Mouse (Mus musculus): ENCODE measurements around the gene Mrpl24. TPM values are rescaled to one million over a fixed set of nuclear protein-coding genes. Genes with fewer than 3 reads are reported as not detected.
A peak's percentile ranks its signal among the peaks of the same experiment; 100 is the strongest.
"Not testable (repeated sequence)": the region's sequence is repeated elsewhere in the genome, so short reads cannot be mapped to it uniquely, and the experiment has no call there.

Gene Mrpl24
- polyA plus RNA-seq, 1 experiment from 2014 or later = 80.6 TPM

GRCm38 (mm10) chr3:87893367-87893905 lies 25.9 kb upstream of the Mrpl24 start:
- ATAC-seq = no peak
- H3K4me1 ChIP-seq (ENCODE audit: control insufficient read depth, insufficient read depth, low read length) = no peaks in the 10 kb centered on the region
- H3K4me3 ChIP-seq (ENCODE audit: low read length) = no peak overlapping the region
- no peak overlapping the region for H3K4me2 ChIP-seq (ENCODE audit: low read depth, low read length)
- H3K9ac ChIP-seq (ENCODE audit: low read depth, low read length) = no peak overlapping the region
- H3K36me3 ChIP-seq (ENCODE audit: control insufficient read depth, insufficient read depth, low read length) = no peaks in the 10 kb centered on the region
- H3K9me3 ChIP-seq (ENCODE audit: control insufficient read depth, low read length) = no peaks in the 10 kb centered on the region
- 74% methylated on average over 3 of the region's 3 CpGs for WGBS
- no peaks in the 10 kb centered on the region for H3K27me3 ChIP-seq (replicated peaks; ENCODE audit: control insufficient read depth, insufficient read depth, low read length)
- no peak overlapping the region for H3K27ac ChIP-seq (ENCODE audit: low read length)

- no peaks in the 10 kb centered on the region for H3K4me1 ChIP-seq (ENCODE audit: control insufficient read depth, insufficient read depth, low read length)
- H3K4me2 ChIP-seq (ENCODE audit: low read depth, low read length) = no peak overlapping the region
- H3K9ac ChIP-seq (ENCODE audit: low read depth, low read length) = no peak overlapping the region
- no peak overlapping the region for H3K4me3 ChIP-seq (ENCODE audit: low read length)
- 66% methylated on average over 3 of the region's 3 CpGs for WGBS
- ATAC-seq = no peak
- H3K27ac ChIP-seq (ENCODE audit: low read length) = no peak overlapping the region
- no peaks in the 10 kb centered on the region for H3K36me3 ChIP-seq (ENCODE audit: control insufficient read depth, insufficient read depth, low read length)
- H3K27me3 ChIP-seq (replicated peaks; ENCODE audit: control insufficient read depth, insufficient read depth, low read length) = no peaks in the 10 kb centered on the region
- H3K9me3 ChIP-seq (ENCODE audit: control insufficient read depth, low read length) = no peaks in the 10 kb centered on the region
These were observed 20.0 kb upstream of the Mrpl24 start for GRCm38 (mm10) chr3:87899266-87899665.

DNA sequence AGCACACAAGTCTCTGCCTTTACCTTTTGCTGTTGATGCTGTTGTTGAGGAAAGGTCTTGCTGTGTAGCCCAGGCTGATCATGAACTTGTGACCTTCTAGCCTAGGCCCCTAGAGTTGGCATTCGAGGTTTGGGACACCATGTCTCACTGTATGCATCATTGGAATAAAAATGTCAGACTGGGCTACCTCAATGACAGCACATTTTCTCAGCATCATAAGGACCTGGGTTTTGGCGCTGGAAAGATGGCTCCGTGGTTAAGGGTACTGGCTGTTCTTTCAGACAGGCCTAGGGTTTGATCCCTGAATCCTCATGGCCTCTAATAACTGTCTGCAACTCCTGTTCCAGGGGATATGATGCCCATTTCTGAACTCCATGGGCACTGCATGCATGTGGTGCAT lies 19.5 kb upstream of the Mrpl24 start:
- Histone ChIP-seq H3K4me2 (ENCODE audit: low read depth, low read length) (no peak overlapping the region), H3K27ac (ENCODE audit: low read length) (no peak overlapping the region), H3K27me3 (replicated peaks; ENCODE audit: control insufficient read depth, insufficient read depth, low read length) (no peaks in the 10 kb centered on the region), H3K9me3 (ENCODE audit: control insufficient read depth, low read length) (no peaks in the 10 kb centered on the region), H3K9ac (ENCODE audit: low read depth, low read length) (no peak overlapping the region), H3K36me3 (ENCODE audit: control insufficient read depth, insufficient read depth, low read length) (no peaks in the 10 kb centered on the region), H3K4me3 (ENCODE audit: low read length) (no peak overlapping the region), H3K4me1 (ENCODE audit: control insufficient read depth, insufficient read depth, low read length) (no peaks in the 10 kb centered on the region)
- no peak for ATAC-seq
- WGBS = 85% methylated on average over 3 of the region's 3 CpGs

- ATAC-seq = no peak
- Histone ChIP-seq H3K9ac (ENCODE audit: low read depth, low read length) (no peak overlapping the region), H3K4me2 (ENCODE audit: low read depth, low read length) (no peak overlapping the region), H3K27me3 (replicated peaks; ENCODE audit: control insufficient read depth, insufficient read depth, low read length) (no peaks in the 10 kb centered on the region), H3K36me3 (ENCODE audit: control insufficient read depth, insufficient read depth, low read length) (no peaks in the 10 kb centered on the region), H3K27ac (ENCODE audit: low read length) (no peak overlapping the region), H3K9me3 (ENCODE audit: control insufficient read depth, low read length) (no peaks in the 10 kb centered on the region), H3K4me3 (ENCODE audit: low read length) (no peak overlapping the region), H3K4me1 (ENCODE audit: control insufficient read depth, insufficient read depth, low read length) (no peaks in the 10 kb centered on the region)
- WGBS = 24% methylated on average over 1 of the region's 1 CpGs
These were observed 18.2 kb upstream of the Mrpl24 start for GRCm38 (mm10) chr3:87901036-87901624.

- H3K4me3 ChIP-seq (ENCODE audit: low read length); H3K27ac ChIP-seq (ENCODE audit: low read length); H3K9ac ChIP-seq (ENCODE audit: low read depth, low read length); H3K27me3 ChIP-seq (replicated peaks; ENCODE audit: control insufficient read depth, insufficient read depth, low read length); H3K4me1 ChIP-seq (ENCODE audit: control insufficient read depth, insufficient read depth, low read length); H3K9me3 ChIP-seq (ENCODE audit: control insufficient read depth, low read length); H3K36me3 ChIP-seq (ENCODE audit: control insufficient read depth, insufficient read depth, low read length); ATAC-seq; H3K4me2 ChIP-seq (ENCODE audit: low read depth, low read length): not testable (repeated sequence)
- 79% methylated on average over 6 of the region's 6 CpGs for WGBS
These were observed 17.3 kb upstream of the Mrpl24 start for GRCm38 (mm10) chr3:87901959-87902358.

DNA sequence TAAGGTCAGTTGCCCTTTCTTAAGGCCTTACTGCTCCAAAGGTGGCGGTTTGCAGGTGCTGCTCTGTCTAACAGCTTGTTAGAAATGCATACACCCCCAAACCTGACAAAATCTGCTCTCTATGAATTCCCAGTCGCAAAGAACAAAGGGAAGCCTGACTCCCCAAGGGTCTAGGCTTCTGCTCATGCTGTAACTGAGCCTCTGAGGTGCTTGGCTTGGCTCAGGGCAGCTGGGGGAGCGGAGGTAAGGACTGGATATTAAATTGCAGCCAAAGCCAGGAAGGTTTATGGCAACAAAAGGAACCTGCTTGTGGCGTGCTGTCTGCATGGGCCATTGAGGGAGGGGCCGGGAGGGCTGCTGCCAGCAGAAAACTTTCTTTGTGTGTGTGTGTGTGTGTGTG lies 15.5 kb upstream of the Mrpl24 start:
- no peak overlapping the region for H3K4me2 ChIP-seq (ENCODE audit: low read depth, low read length)
- H3K4me1 ChIP-seq (ENCODE audit: control insufficient read depth, insufficient read depth, low read length) = peaks cover 11% of the 10 kb centered on the region
- WGBS = 50% methylated on average over 5 of the region's 5 CpGs
- no peaks in the 10 kb centered on the region for H3K27me3 ChIP-seq (replicated peaks; ENCODE audit: control insufficient read depth, insufficient read depth, low read length)
- no peak overlapping the region for H3K9ac ChIP-seq (ENCODE audit: low read depth, low read length)
- no peak for ATAC-seq
- no peaks in the 10 kb centered on the region for H3K9me3 ChIP-seq (ENCODE audit: control insufficient read depth, low read length)
- no peak overlapping the region for H3K27ac ChIP-seq (ENCODE audit: low read length)
- no peak overlapping the region for H3K4me3 ChIP-seq (ENCODE audit: low read length)
- no peaks in the 10 kb centered on the region for H3K36me3 ChIP-seq (ENCODE audit: control insufficient read depth, insufficient read depth, low read length)

- ATAC-seq = peak; percentile 87
- Histone ChIP-seq H3K9ac (ENCODE audit: low read depth, low read length) (peak within 1 kb of the TSS; percentile 99), H3K36me3 (ENCODE audit: control insufficient read depth, insufficient read depth, low read length) (no peaks in the 10 kb centered on the region), H3K4me3 (ENCODE audit: low read length) (peak within 1 kb of the TSS; percentile 98), H3K9me3 (ENCODE audit: control insufficient read depth, low read length) (no peaks in the 10 kb centered on the region), H3K4me1 (ENCODE audit: control insufficient read depth, insufficient read depth, low read length) (peaks cover 27% of the 10 kb centered on the region), H3K27ac (ENCODE audit: low read length) (peak within 1 kb of the TSS; percentile 95), H3K27me3 (replicated peaks; ENCODE audit: control insufficient read depth, insufficient read depth, low read length) (no peaks in the 10 kb centered on the region), H3K4me2 (ENCODE audit: low read depth, low read length) (peak within 1 kb of the TSS; percentile 72)
- WGBS = 1% methylated on average over 51 of the region's 57 CpGs
These were observed 13.3 kb upstream of the Mrpl24 start, which contains the start of gene Hdgf for GRCm38 (mm10) chr3:87905880-87906485. Hdgf (plus strand) TSS chr3:87906321.

GRCm38 (mm10) chr3:87906601-87906980 lies 12.7 kb upstream of the Mrpl24 start:
- ATAC-seq = peak; percentile 9
- WGBS = 1% methylated on average over 38 of the region's 47 CpGs
- Histone ChIP-seq H3K9ac (ENCODE audit: low read depth, low read length) (peak overlapping the region; percentile 99), H3K36me3 (ENCODE audit: control insufficient read depth, insufficient read depth, low read length) (no peaks in the 10 kb centered on the region), H3K27ac (ENCODE audit: low read length) (peak overlapping the region; percentile 95), H3K4me3 (ENCODE audit: low read length) (peak overlapping the region; percentile 98), H3K27me3 (replicated peaks; ENCODE audit: control insufficient read depth, insufficient read depth, low read length) (no peaks in the 10 kb centered on the region), H3K4me1 (ENCODE audit: control insufficient read depth, insufficient read depth, low read length) (peaks cover 31% of the 10 kb centered on the region), H3K4me2 (ENCODE audit: low read depth, low read length) (peak overlapping the region; percentile 72), H3K9me3 (ENCODE audit: control insufficient read depth, low read length) (no peaks in the 10 kb centered on the region)

- no peaks in the 10 kb centered on the region for H3K27me3 ChIP-seq (replicated peaks; ENCODE audit: control insufficient read depth, insufficient read depth, low read length)
- H3K9ac ChIP-seq (ENCODE audit: low read depth, low read length) = peak overlapping the region; percentile 99
- peaks cover 31% of the 10 kb centered on the region for H3K4me1 ChIP-seq (ENCODE audit: control insufficient read depth, insufficient read depth, low read length)
- H3K4me3 ChIP-seq (ENCODE audit: low read length) = peak overlapping the region; percentile 98
- H3K9me3 ChIP-seq (ENCODE audit: control insufficient read depth, low read length) = no peaks in the 10 kb centered on the region
- ATAC-seq = peak; percentile 50
- peak overlapping the region; percentile 95 for H3K27ac ChIP-seq (ENCODE audit: low read length)
- under 1% methylated on average over 26 of the region's 27 CpGs for WGBS
- H3K4me2 ChIP-seq (ENCODE audit: low read depth, low read length) = peak overlapping the region; percentile 72
- H3K36me3 ChIP-seq (ENCODE audit: control insufficient read depth, insufficient read depth, low read length) = no peaks in the 10 kb centered on the region
These were observed 12.1 kb upstream of the Mrpl24 start for GRCm38 (mm10) chr3:87906981-87907857.

Measured in intestine, embryonic 16.5 days (tissue).